Mouse (Mus musculus): ENCODE measurements around the gene Olfr1257. TPM values are rescaled to one million over a fixed set of nuclear protein-coding genes. Genes with fewer than 3 reads are reported as not detected.
"Not testable (repeated sequence)": the region's sequence is repeated elsewhere in the genome, so short reads cannot be mapped to it uniquely, and the experiment has no call there.

Gene Olfr1257
- not detected for polyA plus RNA-seq (2017; shearing (Covaris generic))

DNA sequence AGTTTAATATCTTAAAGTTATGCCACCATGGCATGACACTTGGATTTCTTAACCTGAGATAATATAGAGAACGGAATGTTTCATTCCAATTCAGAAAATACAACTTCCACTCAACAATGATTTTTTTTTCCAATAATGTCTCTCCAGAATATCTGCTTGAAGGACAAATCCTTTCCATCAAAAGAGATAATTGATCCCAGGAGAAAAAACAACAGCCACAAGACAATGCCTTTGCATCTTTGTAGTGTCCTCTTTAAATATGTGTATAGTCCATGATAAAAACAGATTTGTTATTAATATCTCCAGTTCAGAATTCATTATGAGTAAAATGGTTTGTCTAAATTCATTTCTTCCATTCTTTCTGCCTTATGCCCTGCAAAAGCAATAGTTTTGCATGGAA, at the start of gene Olfr1257:
TSS of gene Olfr1257 (plus strand) at position 301 of the 400 bp plus-strand sequence.
- no peak for ATAC-seq

DNA sequence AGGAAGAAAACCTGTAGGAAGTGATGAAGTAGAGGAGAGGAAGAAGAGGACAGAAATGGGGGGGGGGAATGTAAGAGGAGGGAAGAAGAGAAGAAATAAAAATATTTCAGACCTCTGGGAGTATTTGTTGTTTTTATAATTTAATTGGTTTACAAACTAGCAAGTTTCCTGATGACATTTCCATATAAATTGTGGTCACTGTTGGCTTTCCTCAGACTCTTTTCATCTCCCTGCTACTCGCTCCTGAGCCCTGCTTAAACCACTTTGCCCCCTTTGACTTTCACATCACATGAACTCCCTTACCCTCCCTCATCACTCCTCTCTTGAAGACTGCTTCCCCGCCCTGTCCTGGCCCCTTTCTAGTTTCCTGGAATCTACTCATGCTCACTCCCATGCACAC, 36.8 kb upstream of the Olfr1257 start, which contains the start of gene Olfr1256:
TSS of gene Olfr1256 (minus strand) at position 101 of the 400 bp plus-strand sequence.
- no peak for ATAC-seq

DNA sequence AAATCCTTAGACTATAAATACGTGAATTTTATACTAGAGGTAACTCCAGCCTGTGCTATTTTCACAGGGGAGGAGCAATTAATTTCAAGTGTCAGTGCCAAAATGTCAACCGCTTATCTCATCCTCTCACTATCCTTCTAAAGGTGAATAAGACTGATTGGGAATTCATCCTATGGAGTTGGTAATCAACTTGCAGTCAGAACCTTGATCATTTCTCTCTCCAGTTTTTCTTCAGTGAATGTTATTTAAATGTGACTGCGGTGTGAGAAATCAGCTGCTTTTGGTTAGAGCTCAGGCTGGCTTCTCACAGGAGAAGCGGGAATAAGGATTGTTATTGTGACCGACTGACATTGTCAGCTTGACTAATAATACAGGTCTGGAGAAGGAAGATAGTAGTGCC, 30.1 kb upstream of the Olfr1257 start, which contains the start of gene Olfr48:
TSS of gene Olfr48 (minus strand) at position 101 of the 400 bp plus-strand sequence.
- no peak for ATAC-seq

DNA sequence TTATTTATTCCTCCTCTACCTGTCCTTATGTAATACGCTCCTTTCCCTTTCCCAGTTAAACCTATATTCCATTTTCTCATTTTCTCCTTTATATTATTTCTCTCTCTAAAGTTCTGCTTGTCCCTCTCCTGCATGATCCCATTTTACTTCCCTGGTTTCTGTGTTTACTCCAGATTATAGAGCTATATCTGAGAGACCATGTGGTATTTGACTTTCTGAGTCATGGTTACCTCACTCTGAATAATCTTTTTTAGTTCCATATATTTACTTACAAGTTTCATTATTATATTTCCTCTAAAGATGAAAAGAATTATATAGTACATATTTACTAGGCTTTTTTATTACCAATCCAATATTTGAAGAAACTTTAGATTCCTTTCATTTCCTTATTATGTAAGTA, 29.0 kb upstream of the Olfr1257 start:
- ATAC-seq = no peak

DNA sequence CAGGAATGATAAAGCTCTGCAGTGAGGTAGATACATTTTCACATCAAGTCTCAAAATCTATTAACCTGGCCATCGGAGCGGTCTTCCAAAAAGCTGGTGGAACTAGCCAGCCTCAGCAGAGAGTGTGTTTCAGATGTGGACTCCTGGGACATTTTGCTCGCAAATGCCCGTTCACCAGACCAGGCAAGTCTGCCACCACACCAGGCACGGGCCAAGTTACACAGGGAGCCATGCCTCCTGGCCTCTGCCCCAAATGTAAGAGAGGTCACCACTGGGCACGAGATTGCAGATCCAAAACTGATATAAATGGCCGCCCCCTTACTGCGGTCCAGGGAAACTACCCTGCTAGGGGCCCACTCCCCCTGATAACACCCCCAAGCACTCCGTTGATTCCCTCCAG, 34.4 kb downstream of the Olfr1257 start:
- not testable (repeated sequence) for ATAC-seq

DNA sequence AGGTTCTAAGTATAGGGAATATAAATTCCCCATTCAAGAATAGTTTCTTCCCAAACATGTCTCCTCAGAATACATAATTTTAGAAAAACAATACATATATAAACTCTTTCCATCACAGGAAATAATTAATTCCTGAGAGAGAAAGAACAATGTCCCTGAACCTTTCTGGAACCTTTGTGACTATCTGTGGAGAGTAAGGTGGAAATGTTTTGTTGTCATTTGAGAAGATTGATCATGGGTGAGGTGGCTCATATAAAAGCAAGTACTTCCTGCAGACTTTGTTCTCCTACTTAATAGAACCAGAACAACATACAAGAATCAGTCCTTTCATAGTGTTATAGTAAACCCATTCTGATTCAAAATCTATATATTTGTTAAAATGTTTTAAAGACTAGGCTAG, 48.8 kb downstream of the Olfr1257 start, which contains the start of gene Olfr1258:
TSS of gene Olfr1258 (plus strand) at position 301 of the 400 bp plus-strand sequence.
- no peak for ATAC-seq

Other genes starting within 250 kb of the Olfr1257 start
- not detected for gene Olfr1249, start 243.5 kb upstream of the Olfr1257 start, polyA plus RNA-seq (2017; shearing (Covaris generic))
- not detected for gene Olfr1250, start 217.0 kb upstream of the Olfr1257 start, polyA plus RNA-seq (2017; shearing (Covaris generic))
- not detected for gene Olfr1251, start 206.5 kb upstream of the Olfr1257 start, polyA plus RNA-seq (2017; shearing (Covaris generic))
- not detected for gene Olfr1252, start 153.4 kb upstream of the Olfr1257 start, polyA plus RNA-seq (2017; shearing (Covaris generic))
- not detected for gene Olfr1253, start 121.3 kb upstream of the Olfr1257 start, polyA plus RNA-seq (2017; shearing (Covaris generic))
- not detected for gene Olfr1254, start 84.8 kb upstream of the Olfr1257 start, polyA plus RNA-seq (2017; shearing (Covaris generic))
- gene Olfr1255, start 66.4 kb upstream of the Olfr1257 start, polyA plus RNA-seq (2017; shearing (Covaris generic)) = not detected
- gene Olfr1256, start 36.9 kb upstream of the Olfr1257 start, polyA plus RNA-seq (2017; shearing (Covaris generic)) = not detected
- not detected for gene Olfr48, start 30.2 kb upstream of the Olfr1257 start, polyA plus RNA-seq (2017; shearing (Covaris generic))
- not detected for gene Olfr1258, start 48.9 kb downstream of the Olfr1257 start, polyA plus RNA-seq (2017; shearing (Covaris generic))
- not detected for gene Olfr1259, start 70.2 kb downstream of the Olfr1257 start, polyA plus RNA-seq (2017; shearing (Covaris generic))
- not detected for gene Olfr1260, start 95.9 kb downstream of the Olfr1257 start, polyA plus RNA-seq (2017; shearing (Covaris generic))
- not detected for gene Olfr1261, start 112.8 kb downstream of the Olfr1257 start, polyA plus RNA-seq (2017; shearing (Covaris generic))
- not detected for gene Olfr1262, start 121.7 kb downstream of the Olfr1257 start, polyA plus RNA-seq (2017; shearing (Covaris generic))
- not detected for gene Olfr1263, start 133.7 kb downstream of the Olfr1257 start, polyA plus RNA-seq (2017; shearing (Covaris generic))
- gene Olfr1264, start 147.1 kb downstream of the Olfr1257 start, polyA plus RNA-seq (2017; shearing (Covaris generic)) = under 1 TPM in 1 of 2 experiments, not detected in 1; 0.08 TPM
- not detected for gene Olfr1265, start 156.9 kb downstream of the Olfr1257 start, polyA plus RNA-seq (2017; shearing (Covaris generic))
- not detected for gene Olfr140, start 185.2 kb downstream of the Olfr1257 start, polyA plus RNA-seq (2017; shearing (Covaris generic))
- under 1 TPM in 1 of 2 experiments, not detected in 1; 0.12 TPM for gene Olfr1269, start 243.0 kb downstream of the Olfr1257 start, polyA plus RNA-seq (2017; shearing (Covaris generic))